Mouse (Mus musculus) urinary bladder, adult 2 months (tissue): ENCODE measurements around the gene Rnf20. TPM values are rescaled to one million over a fixed set of nuclear protein-coding genes. Genes with fewer than 3 reads are reported as not detected.

ENCODE experiments used
- DNase-seq: peaks from one replicate; pipeline ENCODE4 v3.0.0; 2022; ENCODE audit warnings: low spot score
- polyA plus RNA-seq: library from polyadenylated mRNA; depleted of rRNA; stranded (reverse); fragments of >200 nt; gene quantifications from 2 replicates; pipeline ENCODE4 v1.2.3, GENCODE M21; 2012; rRNA removed

Rnf20 gene
- polyA plus RNA-seq, 1 experiment: 34.5 TPM

- no peak for DNase-seq
Observed at GRCm38 (mm10) chr4:49661664-49662063, 29.9 kb downstream of the Rnf20 start.

GRCm38 (mm10) chr4:49662231-49662630 lies 30.4 kb downstream of the Rnf20 start:
- DNase-seq: no peak

- DNase-seq: no peak
Observed at GRCm38 (mm10) chr4:49664850-49665249, 33.0 kb downstream of the Rnf20 start.

GRCm38 (mm10) chr4:49676071-49676470 lies 44.3 kb downstream of the Rnf20 start:
- DNase-seq: no peak

- DNase-seq: no peak
Observed at GRCm38 (mm10) chr4:49676790-49677189, 45.0 kb downstream of the Rnf20 start.

GRCm38 (mm10) chr4:49680171-49680875 lies 48.5 kb downstream of the Rnf20 start:
- no peak for DNase-seq

- no peak for DNase-seq
Observed at GRCm38 (mm10) chr4:49681812-49682211, 50.0 kb downstream of the Rnf20 start, which contains the start of gene Ppp3r2. Ppp3r2 (minus strand) TSS chr4:49682024.

- DNase-seq: no peak
Observed at GRCm38 (mm10) chr4:49688594-49689288, 56.9 kb downstream of the Rnf20 start.

- DNase-seq: no peak
Observed at GRCm38 (mm10) chr4:49691405-49692194, 59.8 kb downstream of the Rnf20 start.

Other genes with a start within 250 kb of the Rnf20 start
- gene Acnat2, start 223.9 kb upstream of the Rnf20 start, polyA plus RNA-seq: not detected in 2 replicates
- not detected in 2 replicates for gene Acnat1, start 158.1 kb upstream of the Rnf20 start, polyA plus RNA-seq
- gene Baat, start 125.4 kb upstream of the Rnf20 start, polyA plus RNA-seq: not detected in 2 replicates
- 12.1 and 14.4 TPM in 2 replicates for gene Mrpl50, start 110.9 kb upstream of the Rnf20 start, polyA plus RNA-seq
- gene Zfp189, start 110.8 kb upstream of the Rnf20 start, polyA plus RNA-seq: 2.2 and 2.7 TPM in 2 replicates
- gene Aldob, start 82.5 kb upstream of the Rnf20 start, polyA plus RNA-seq: 0.19 and 0.33 TPM in 2 replicates
- gene Tmem246, start 34.1 kb upstream of the Rnf20 start, polyA plus RNA-seq: 55.7 and 56.8 TPM in 2 replicates
- gene Ppp3r2, start 50.0 kb downstream of the Rnf20 start, polyA plus RNA-seq: not detected in 2 replicates
- 0.09 and 0.12 TPM in 2 replicates for gene Grin3a, start 213.7 kb downstream of the Rnf20 start, polyA plus RNA-seq